Mouse (Mus musculus) adrenal gland, adult (tissue): ENCODE results near the gene Pign.

Experiments
- DNase-seq, 2 experiments: peaks; one replicate each; pipeline ENCODE4 v3.0.0; 2022 to 2023; ENCODE audit warnings: low spot score in 1 of 2; ENCODE audit not compliant: inconsistent age in 2 of 2

Pign gene

DNA sequence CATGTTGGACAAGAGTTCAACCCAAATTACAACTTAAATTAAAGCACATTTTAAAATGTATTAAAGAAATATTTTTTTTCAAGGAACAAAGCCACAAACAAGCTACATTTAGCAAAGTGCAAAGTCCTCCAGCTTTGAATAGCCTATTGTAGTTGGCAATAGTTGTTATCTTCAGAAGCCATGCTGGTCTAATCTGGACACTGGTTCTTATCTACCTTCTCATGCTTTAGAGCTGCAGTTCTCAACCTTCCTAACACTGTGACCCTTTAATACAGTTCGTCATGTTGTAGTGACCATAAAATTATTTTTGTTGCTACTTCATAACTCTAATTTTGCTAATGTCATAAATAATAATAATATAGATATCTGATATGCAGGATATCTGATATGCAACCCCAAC is 99.2 kb downstream of the Pign start:
- DNase-seq: no peak

DNA sequence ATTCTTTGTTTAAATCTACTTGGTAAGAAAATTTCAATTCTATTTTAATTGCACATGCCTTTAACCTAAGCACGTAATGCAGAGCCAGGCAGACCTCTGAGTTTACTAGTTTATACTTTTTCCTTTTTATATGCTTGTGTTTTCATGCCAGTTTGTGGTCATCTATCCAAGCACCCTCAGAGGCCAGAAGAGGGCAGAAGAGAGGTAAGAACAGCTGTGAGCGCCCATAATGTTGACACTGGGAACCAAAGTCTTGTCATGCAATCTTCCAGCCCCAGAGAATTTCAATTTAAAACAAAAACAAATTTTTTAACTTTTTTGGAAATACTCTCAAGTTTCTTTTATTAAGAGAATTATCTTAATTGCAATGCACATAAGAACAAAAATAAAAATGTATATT is 99.7 kb downstream of the Pign start:
- no peak for DNase-seq

GRCm38 (mm10) chr1:105556078-105556477 is 107.4 kb downstream of the Pign start:
- DNase-seq: no peak

GRCm38 (mm10) chr1:105555192-105555718 is 108.2 kb downstream of the Pign start:
- no peak for DNase-seq

- no peak for DNase-seq
Measured at GRCm38 (mm10) chr1:105553130-105553529, 110.3 kb downstream of the Pign start.

- DNase-seq: no peak
Measured at GRCm38 (mm10) chr1:105550163-105550562, 113.3 kb downstream of the Pign start.

GRCm38 (mm10) chr1:105549648-105550047 is 113.8 kb downstream of the Pign start:
- no peak for DNase-seq

DNA sequence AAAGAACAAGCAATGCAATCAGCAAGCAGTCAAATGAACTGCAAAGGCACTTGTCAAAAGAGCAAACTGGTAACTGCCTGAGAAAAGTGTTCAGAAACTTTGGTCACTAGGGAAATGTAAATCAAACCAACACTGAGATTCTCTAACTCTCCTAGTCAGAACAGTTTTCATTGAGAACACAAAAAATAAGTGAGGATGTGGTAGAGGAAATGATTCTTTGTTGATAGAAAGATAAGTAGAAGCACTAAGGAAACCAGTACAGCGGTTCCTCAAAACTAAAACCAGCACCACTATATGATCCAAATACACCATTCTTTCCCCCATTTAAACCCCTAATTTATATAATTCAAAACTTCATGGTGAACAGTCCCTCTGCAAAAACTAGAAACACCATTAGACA is 120.4 kb downstream of the Pign start:
- no peak for DNase-seq

GRCm38 (mm10) chr1:105523768-105524167 is 139.7 kb downstream of the Pign start:
- no peak for DNase-seq

- no peak for DNase-seq
Measured at GRCm38 (mm10) chr1:105522321-105522720, 141.2 kb downstream of the Pign start.

- no peak for DNase-seq
Measured at GRCm38 (mm10) chr1:105518101-105518500, 145.4 kb downstream of the Pign start.

DNA sequence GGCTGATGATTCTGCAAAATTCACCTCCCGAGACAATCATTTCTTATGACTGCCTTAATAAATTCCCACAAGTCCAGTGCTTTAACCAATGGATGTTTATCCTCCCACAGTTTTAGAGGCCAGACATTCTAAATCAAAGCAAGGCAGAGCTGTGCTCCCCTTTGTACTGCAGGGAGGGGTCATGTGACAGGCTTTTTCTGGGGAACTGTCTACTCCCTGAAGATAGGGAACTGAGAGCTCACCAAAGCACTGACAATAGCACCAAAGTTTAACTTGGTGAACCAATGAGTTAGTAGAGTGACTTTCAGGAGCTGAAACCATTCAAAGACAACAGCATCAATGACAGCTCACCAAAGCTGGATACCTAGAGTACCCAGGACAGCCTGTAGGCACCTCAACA is 156.4 kb downstream of the Pign start:
- DNase-seq: no peak

DNA sequence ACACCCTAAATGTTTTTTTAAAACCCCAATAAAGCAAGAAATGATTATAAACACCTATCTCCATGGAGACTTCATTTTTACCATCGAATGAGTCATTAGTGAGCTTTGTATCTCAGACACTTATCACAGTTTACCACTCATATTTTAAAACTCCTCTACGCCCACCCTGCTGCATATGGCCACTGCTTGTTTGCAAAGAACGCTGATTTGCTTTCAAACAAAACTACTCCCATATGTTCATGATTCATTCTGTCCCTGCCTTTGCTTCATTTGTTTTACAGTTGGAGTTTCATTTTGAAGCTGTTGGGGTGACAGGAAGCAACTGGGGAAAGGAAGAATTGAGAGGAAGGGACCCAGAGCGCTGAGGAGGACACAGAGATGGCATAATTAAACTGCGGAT is 170.9 kb downstream of the Pign start:
- no peak for DNase-seq

DNA sequence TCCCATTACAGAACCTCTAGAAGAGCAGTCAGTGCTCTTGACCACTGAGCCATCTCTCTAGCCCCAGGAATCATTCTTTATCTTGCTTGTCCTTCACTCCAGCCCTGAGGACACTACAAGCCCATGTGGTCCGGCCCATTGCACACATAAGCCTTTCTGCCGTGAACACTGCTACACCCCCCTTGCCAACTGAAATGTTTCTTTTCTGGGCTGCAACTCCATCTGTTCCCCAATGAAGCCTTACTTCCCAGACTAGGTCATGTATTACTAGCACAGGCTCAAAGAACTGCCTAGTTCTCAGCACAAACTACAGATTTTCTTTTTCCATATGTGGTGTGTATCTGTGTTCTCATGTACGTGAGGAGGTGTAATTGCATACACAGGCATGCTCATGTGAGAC is 174.0 kb downstream of the Pign start:
- DNase-seq: no peak

- DNase-seq: no peak
Measured at GRCm38 (mm10) chr1:105487037-105487436, 176.4 kb downstream of the Pign start.
